In the genomic region with DNA sequence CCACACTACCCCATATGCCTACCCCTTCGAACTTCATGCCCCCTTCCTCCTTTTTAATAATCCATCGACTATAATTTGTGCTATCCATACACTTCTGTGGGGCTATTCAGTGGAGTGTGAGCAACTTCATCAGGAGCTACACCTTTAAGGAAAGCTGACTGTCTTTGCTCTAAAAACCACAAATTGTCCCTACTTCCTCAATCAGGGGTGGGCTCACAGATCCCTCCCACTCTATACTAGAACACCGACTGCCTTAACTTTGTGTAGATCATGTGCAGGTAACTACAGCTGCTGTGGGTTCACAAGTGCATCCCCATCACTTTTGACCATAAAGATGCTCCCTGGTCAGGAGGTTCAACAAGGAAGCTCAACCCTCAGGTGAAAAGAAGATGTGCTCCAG, we compare ENCODE assay signal across 21 mouse cellular contexts. TPM values are rescaled to one million over a fixed set of nuclear protein-coding genes. Genes with fewer than 3 reads are reported as not detected.
"Had no signal": no experiment of that assay in that cellular context is flagged by ENCODE, and none has a peak within 500 bp of the region (broad histone marks: within the 10 kb centered on the region; RNA-seq: fewer than 3 reads in every experiment).

No protein-coding gene starts in this region.

- ATAC-seq: liver, postnatal 0 days; lung, postnatal 0 days; midbrain, embryonic 16.5 days had no signal

- H3K9ac ChIP-seq: liver, postnatal 0 days; lung, embryonic 15.5 days; midbrain, embryonic 12.5 days; neural tube, embryonic 12.5 days; stomach, embryonic 15.5 days had no signal

- DNase-seq: liver, postnatal 0 days; lung, adult 2 months; lung, postnatal 14 days; lung, postnatal 36 days; midbrain, embryonic 14.5 days; right cerebral cortex, postnatal 14 days; thymus, adult 2 months; thymus, postnatal 25 days had no signal

- H3K4me3 ChIP-seq: lung, embryonic 15.5 days; midbrain, embryonic 10.5 days; midbrain, embryonic 12.5 days; neural tube, embryonic 12.5 days; stomach, embryonic 15.5 days had no signal

- H3K4me1 ChIP-seq: lung, embryonic 15.5 days; neural tube, embryonic 12.5 days; stomach, embryonic 15.5 days had no signal

- H3K27ac ChIP-seq: lung, embryonic 15.5 days; macrophage; midbrain, embryonic 10.5 days; midbrain, embryonic 12.5 days; neural tube, embryonic 12.5 days; stomach, embryonic 15.5 days; stomach, postnatal 0 days had no signal

- H3K9me3 ChIP-seq: lung, embryonic 15.5 days; midbrain, embryonic 10.5 days; midbrain, embryonic 12.5 days; neural tube, embryonic 12.5 days; stomach, embryonic 15.5 days had no signal

- H3K36me3 ChIP-seq: lung, embryonic 15.5 days; midbrain, embryonic 10.5 days; midbrain, embryonic 12.5 days; neural tube, embryonic 12.5 days; stomach, embryonic 15.5 days had no signal

- H3K27me3 ChIP-seq: lung, embryonic 15.5 days; midbrain, embryonic 12.5 days; neural tube, embryonic 12.5 days; stomach, embryonic 15.5 days had no signal

RNA-seq across cellular contexts. Expression of gene Spata46, which starts 31.3 kb away (rescaled TPM):
- total RNA-seq: megakaryocyte, adult 5-6 weeks; megakaryocyte-erythroid progenitor cell, adult 5-6 weeks; neutrophil, adult 5-6 weeks had no signal
- polyA plus RNA-seq: lung, adult 2 months; macrophage; spleen, adult 2 months had no signal
